Mouse (Mus musculus): ENCODE measurements around the gene Erbin. TPM values are rescaled to one million over a fixed set of nuclear protein-coding genes. Genes with fewer than 3 reads are reported as not detected.

Erbin gene
- polyA plus RNA-seq, 1 experiment from 2014 or later, result 28.4 TPM

- Histone ChIP-seq H3K27me3 (replicated peaks; ENCODE audit: control insufficient read depth, insufficient read depth, low read length) (no peaks in the 10 kb centered on the region), H3K36me3 (ENCODE audit: control insufficient read depth, insufficient read depth) (peaks cover 25% of the 10 kb centered on the region), H3K4me1 (replicated peaks; ENCODE audit: control insufficient read depth, insufficient read depth, low read length) (no peaks in the 10 kb centered on the region), H3K27ac (ENCODE audit: low read depth, low read length) (no peak overlapping the region), H3K9ac (ENCODE audit: low read depth, low read length) (no peak overlapping the region), H3K9me3 (ENCODE audit: control insufficient read depth) (no peaks in the 10 kb centered on the region), H3K4me3 (ENCODE audit: low read depth, low read length) (no peak overlapping the region), H3K4me2 (replicated peaks; ENCODE audit: low read depth) (no peak overlapping the region)
- 92% methylated on average over 3 of the region's 3 CpGs for WGBS
- no peak for ATAC-seq
- no peak for TF ChIP-seq CTCF (IDR thresholded peaks at IDR 0.05; ENCODE audit: low read depth)
Observed at GRCm38 (mm10) chr13:103817935-103818334, 102.4 kb downstream of the Erbin start.

- Histone ChIP-seq H3K4me3 (ENCODE audit: low read depth, low read length) (no peak overlapping the region), H3K9me3 (ENCODE audit: control insufficient read depth) (no peaks in the 10 kb centered on the region), H3K4me1 (replicated peaks; ENCODE audit: control insufficient read depth, insufficient read depth, low read length) (no peaks in the 10 kb centered on the region), H3K4me2 (replicated peaks; ENCODE audit: low read depth) (no peak overlapping the region), H3K27me3 (replicated peaks; ENCODE audit: control insufficient read depth, insufficient read depth, low read length) (no peaks in the 10 kb centered on the region), H3K27ac (ENCODE audit: low read depth, low read length) (no peak overlapping the region), H3K36me3 (ENCODE audit: control insufficient read depth, insufficient read depth) (peaks cover 1% of the 10 kb centered on the region; the same call in 1 of the 2 replicates), H3K9ac (ENCODE audit: low read depth, low read length) (no peak overlapping the region)
- TF ChIP-seq CTCF (IDR thresholded peaks at IDR 0.05; ENCODE audit: low read depth), result no peak
- no peak for ATAC-seq
- WGBS, result 63% methylated on average over 5 of the region's 5 CpGs
Observed at GRCm38 (mm10) chr13:103807464-103807863, 112.8 kb downstream of the Erbin start.

GRCm38 (mm10) chr13:103806210-103806851 lies 114.0 kb downstream of the Erbin start:
- Histone ChIP-seq H3K9ac (ENCODE audit: low read depth, low read length) (no peak overlapping the region), H3K4me2 (replicated peaks; ENCODE audit: low read depth) (no peak overlapping the region), H3K4me1 (replicated peaks; ENCODE audit: control insufficient read depth, insufficient read depth, low read length) (no peaks in the 10 kb centered on the region), H3K36me3 (ENCODE audit: control insufficient read depth, insufficient read depth) (no peaks in the 10 kb centered on the region), H3K9me3 (ENCODE audit: control insufficient read depth) (no peaks in the 10 kb centered on the region), H3K4me3 (ENCODE audit: low read depth, low read length) (no peak overlapping the region), H3K27ac (ENCODE audit: low read depth, low read length) (no peak overlapping the region), H3K27me3 (replicated peaks; ENCODE audit: control insufficient read depth, insufficient read depth, low read length) (no peaks in the 10 kb centered on the region)
- WGBS, result 69% methylated on average over 6 of the region's 6 CpGs
- no peak for ATAC-seq
- TF ChIP-seq CTCF (IDR thresholded peaks at IDR 0.05; ENCODE audit: low read depth), result no peak

- H3K27ac ChIP-seq (ENCODE audit: low read depth, low read length), result no peak overlapping the region
- TF ChIP-seq CTCF (IDR thresholded peaks at IDR 0.05; ENCODE audit: low read depth), result no peak
- ATAC-seq, result no peak
- no peak overlapping the region for H3K9ac ChIP-seq (ENCODE audit: low read depth, low read length)
- H3K36me3 ChIP-seq (ENCODE audit: control insufficient read depth, insufficient read depth), result no peaks in the 10 kb centered on the region
- no peaks in the 10 kb centered on the region for H3K4me1 ChIP-seq (replicated peaks; ENCODE audit: control insufficient read depth, insufficient read depth, low read length)
- H3K9me3 ChIP-seq (ENCODE audit: control insufficient read depth), result no peaks in the 10 kb centered on the region
- WGBS, result 78% methylated on average over 5 of the region's 5 CpGs
- H3K27me3 ChIP-seq (replicated peaks; ENCODE audit: control insufficient read depth, insufficient read depth, low read length), result no peaks in the 10 kb centered on the region
- no peak overlapping the region for H3K4me3 ChIP-seq (ENCODE audit: low read depth, low read length)
- H3K4me2 ChIP-seq (replicated peaks; ENCODE audit: low read depth), result no peak overlapping the region
Observed at GRCm38 (mm10) chr13:103803721-103804120, 116.6 kb downstream of the Erbin start.

GRCm38 (mm10) chr13:103801021-103801420 lies 119.3 kb downstream of the Erbin start:
- 0 out of 2 replicates have a peak, but pooled peaks have one; percentile 11 for TF ChIP-seq CTCF (IDR thresholded peaks at IDR 0.05; ENCODE audit: low read depth)
- Histone ChIP-seq H3K27ac (ENCODE audit: low read depth, low read length) (no peak overlapping the region), H3K9me3 (ENCODE audit: control insufficient read depth) (no peaks in the 10 kb centered on the region), H3K4me3 (ENCODE audit: low read depth, low read length) (no peak overlapping the region), H3K27me3 (replicated peaks; ENCODE audit: control insufficient read depth, insufficient read depth, low read length) (no peaks in the 10 kb centered on the region), H3K4me2 (replicated peaks; ENCODE audit: low read depth) (no peak overlapping the region), H3K36me3 (ENCODE audit: control insufficient read depth, insufficient read depth) (no peaks in the 10 kb centered on the region), H3K9ac (ENCODE audit: low read depth, low read length) (no peak overlapping the region), H3K4me1 (replicated peaks; ENCODE audit: control insufficient read depth, insufficient read depth, low read length) (no peaks in the 10 kb centered on the region)
- WGBS, result 90% methylated on average over 1 of the region's 1 CpGs
- no peak for ATAC-seq

- Histone ChIP-seq H3K27ac (ENCODE audit: low read depth, low read length) (no peak overlapping the region), H3K9ac (ENCODE audit: low read depth, low read length) (no peak overlapping the region), H3K36me3 (ENCODE audit: control insufficient read depth, insufficient read depth) (no peaks in the 10 kb centered on the region), H3K9me3 (ENCODE audit: control insufficient read depth) (no peaks in the 10 kb centered on the region), H3K4me3 (ENCODE audit: low read depth, low read length) (no peak overlapping the region), H3K27me3 (replicated peaks; ENCODE audit: control insufficient read depth, insufficient read depth, low read length) (no peaks in the 10 kb centered on the region), H3K4me2 (replicated peaks; ENCODE audit: low read depth) (no peak overlapping the region), H3K4me1 (replicated peaks; ENCODE audit: control insufficient read depth, insufficient read depth, low read length) (no peaks in the 10 kb centered on the region)
- no peak for ATAC-seq
- no peak for TF ChIP-seq CTCF (IDR thresholded peaks at IDR 0.05; ENCODE audit: low read depth)
- WGBS, result 84% methylated on average over 9 of the region's 9 CpGs
Observed at GRCm38 (mm10) chr13:103794688-103795543, 125.4 kb downstream of the Erbin start.
